Mouse (Mus musculus) cortical plate, adult 2 months (tissue): ENCODE results near the gene Fbxw21.

Source experiments
- CTCF ChIP-seq: fragments of 200-500 bp; IDR thresholded peaks from 2 replicates; pipeline ENCODE4 v1.5.1; 2011; ENCODE audit warnings: mild to moderate bottlenecking, control low read depth, low read length; ENCODE audit not compliant: insufficient read depth; ENCODE audit errors: extremely low read depth
- POLR2A ChIP-seq: fragments of 200-500 bp; IDR thresholded peaks from 2 replicates; pipeline ENCODE4 v1.6.1; 2011; ENCODE audit warnings: mild to moderate bottlenecking, low read length, control low read depth; ENCODE audit not compliant: insufficient read depth; ENCODE audit errors: extremely low read depth

GRCm38 (mm10) chr9:109096251-109096661 is 65.6 kb downstream of the Fbxw21 start:
- TF ChIP-seq CTCF = no peak
- 0 out of 2 replicates have a peak, but pooled peaks have one; percentile 15 for TF ChIP-seq POLR2A
